Mouse (Mus musculus): ENCODE measurements around the gene Rfx8.

- no peak for TF ChIP-seq CTCF (IDR thresholded peaks at IDR 0.05; ENCODE audit: extremely low read depth, insufficient read depth, low read length)
- no peak for TF ChIP-seq POLR2A (IDR thresholded peaks at IDR 0.05; ENCODE audit: extremely low read depth, insufficient read depth, low read length)
These were observed 10.7 kb upstream of the Rfx8 start for GRCm38 (mm10) chr1:39731543-39731942.
